Mouse (Mus musculus): ENCODE data around the gene Meis1. TPM values are rescaled to one million over a fixed set of nuclear protein-coding genes. Genes with fewer than 3 reads are reported as not detected.
A peak's percentile ranks its signal among the peaks of the same experiment; 100 is the strongest.

Meis1 gene
- polyA plus RNA-seq, 1 experiment = 68.8 TPM

- no peak for DNase-seq (ENCODE audit: low read depth)
- TF ChIP-seq POLR2A (IDR thresholded peaks at IDR 0.05; ENCODE audit: borderline replicate concordance, extremely low read depth, insufficient read depth, insufficient read length, poor library complexity, severe bottlenecking) (no peak), CTCF (IDR thresholded peaks at IDR 0.05; ENCODE audit: borderline replicate concordance, extremely low read depth, insufficient read depth, insufficient read length) (no peak)
Observed at GRCm38 (mm10) chr11:19005913-19006693, 12.7 kb downstream of the Meis1 start.

GRCm38 (mm10) chr11:19005007-19005912, 13.5 kb downstream of the Meis1 start:
- DNase-seq (ENCODE audit: low read depth) = no peak
- no peak for TF ChIP-seq CTCF (IDR thresholded peaks at IDR 0.05; ENCODE audit: borderline replicate concordance, extremely low read depth, insufficient read depth, insufficient read length)
- TF ChIP-seq POLR2A (IDR thresholded peaks at IDR 0.05; ENCODE audit: borderline replicate concordance, extremely low read depth, insufficient read depth, insufficient read length, poor library complexity, severe bottlenecking) = no peak

GRCm38 (mm10) chr11:19003066-19003465, 15.7 kb downstream of the Meis1 start:
- TF ChIP-seq CTCF (IDR thresholded peaks at IDR 0.05; ENCODE audit: borderline replicate concordance, extremely low read depth, insufficient read depth, insufficient read length) (no peak), POLR2A (IDR thresholded peaks at IDR 0.05; ENCODE audit: borderline replicate concordance, extremely low read depth, insufficient read depth, insufficient read length, poor library complexity, severe bottlenecking) (no peak)
- DNase-seq (ENCODE audit: low read depth) = no peak

DNA sequence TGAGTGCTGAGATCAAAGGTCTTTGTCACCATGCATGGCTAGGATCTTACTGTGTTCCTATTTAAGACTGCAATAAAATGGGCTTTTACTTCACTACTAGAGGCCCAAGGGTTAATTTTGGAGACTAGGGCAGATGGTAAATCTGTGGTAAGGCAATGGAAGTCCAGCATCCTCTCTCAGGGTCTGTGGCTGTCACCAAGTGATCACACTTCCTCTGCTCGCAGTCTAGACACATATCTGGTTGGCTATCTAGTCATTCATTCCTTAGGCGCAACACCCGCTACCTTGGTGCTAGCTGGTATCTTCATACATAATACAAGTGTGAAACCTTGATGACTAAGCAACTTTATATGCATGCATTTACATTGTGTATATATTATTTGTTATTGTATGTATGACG, 22.0 kb downstream of the Meis1 start:
- TF ChIP-seq POLR2A (IDR thresholded peaks at IDR 0.05; ENCODE audit: borderline replicate concordance, extremely low read depth, insufficient read depth, insufficient read length, poor library complexity, severe bottlenecking) = no peak
- no peak for DNase-seq (ENCODE audit: low read depth)

DNA sequence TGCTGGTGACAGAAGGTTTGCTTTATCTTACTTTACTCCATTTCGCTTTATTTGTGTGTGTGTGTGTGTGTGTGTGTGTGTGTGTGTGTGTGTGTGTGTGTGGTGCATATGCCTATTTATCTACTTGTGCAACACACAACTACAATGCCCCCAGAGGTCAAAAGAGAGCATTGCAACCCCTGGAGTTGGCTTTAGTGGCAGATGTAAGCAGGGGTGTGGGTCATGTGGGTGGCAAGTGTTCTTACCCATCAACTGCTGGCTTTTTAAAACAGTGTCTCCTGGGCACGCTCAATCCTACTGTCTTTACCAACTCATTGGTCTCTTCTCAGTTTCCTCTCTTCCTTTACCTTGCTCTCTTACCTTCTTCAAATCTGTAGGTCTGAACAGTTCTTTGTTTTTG, 22.5 kb downstream of the Meis1 start:
- DNase-seq (ENCODE audit: low read depth) = no peak
- peak; percentile 16; the same call in 1 of the 2 replicates for TF ChIP-seq CTCF (IDR thresholded peaks at IDR 0.05; ENCODE audit: borderline replicate concordance, extremely low read depth, insufficient read depth, insufficient read length)
- no peak for TF ChIP-seq POLR2A (IDR thresholded peaks at IDR 0.05; ENCODE audit: borderline replicate concordance, extremely low read depth, insufficient read depth, insufficient read length, poor library complexity, severe bottlenecking)

GRCm38 (mm10) chr11:18992796-18993195, 26.0 kb downstream of the Meis1 start:
- TF ChIP-seq POLR2A (IDR thresholded peaks at IDR 0.05; ENCODE audit: borderline replicate concordance, extremely low read depth, insufficient read depth, insufficient read length, poor library complexity, severe bottlenecking) (no peak), CTCF (IDR thresholded peaks at IDR 0.05; ENCODE audit: borderline replicate concordance, extremely low read depth, insufficient read depth, insufficient read length) (no peak)
- no peak for DNase-seq (ENCODE audit: low read depth)

GRCm38 (mm10) chr11:18990244-18990677, 28.5 kb downstream of the Meis1 start:
- peak; percentile 77 for DNase-seq (ENCODE audit: low read depth)
- TF ChIP-seq POLR2A (IDR thresholded peaks at IDR 0.05; ENCODE audit: borderline replicate concordance, extremely low read depth, insufficient read depth, insufficient read length, poor library complexity, severe bottlenecking) = no peak
- no peak for TF ChIP-seq CTCF (IDR thresholded peaks at IDR 0.05; ENCODE audit: borderline replicate concordance, extremely low read depth, insufficient read depth, insufficient read length)

DNA sequence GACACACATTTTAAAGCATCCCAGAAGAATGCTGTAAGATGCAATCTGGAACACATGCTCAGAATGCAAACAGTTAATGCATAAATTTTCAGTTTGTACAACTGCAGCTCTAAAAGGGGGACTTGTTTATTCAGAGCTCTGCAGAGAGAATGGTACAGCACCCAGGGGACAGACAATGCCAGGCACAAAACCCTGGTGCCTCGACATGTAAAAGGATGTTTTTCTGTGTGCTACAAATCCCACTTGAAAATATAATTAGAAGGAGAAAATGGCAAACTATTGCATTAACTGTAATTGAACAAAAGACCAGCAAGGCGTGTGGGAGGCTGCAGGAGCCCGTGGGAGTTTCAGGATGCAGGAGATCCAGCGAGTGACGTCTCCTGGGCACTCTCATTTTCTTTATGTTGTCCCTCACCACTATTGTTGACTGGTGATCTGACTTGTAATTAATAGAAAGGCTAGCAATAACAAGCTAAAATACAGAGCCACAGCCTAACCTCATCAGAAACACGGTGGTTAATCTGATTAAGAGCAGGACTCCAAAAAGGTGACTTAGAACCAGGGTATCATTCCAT, 29.0 kb downstream of the Meis1 start:
- peak; percentile 78 for DNase-seq (ENCODE audit: low read depth)
- TF ChIP-seq CTCF (IDR thresholded peaks at IDR 0.05; ENCODE audit: borderline replicate concordance, extremely low read depth, insufficient read depth, insufficient read length) = no peak
- no peak for TF ChIP-seq POLR2A (IDR thresholded peaks at IDR 0.05; ENCODE audit: borderline replicate concordance, extremely low read depth, insufficient read depth, insufficient read length, poor library complexity, severe bottlenecking)

GRCm38 (mm10) chr11:18988637-18989263, 30.0 kb downstream of the Meis1 start:
- DNase-seq (ENCODE audit: low read depth) = no peak
- TF ChIP-seq CTCF (IDR thresholded peaks at IDR 0.05; ENCODE audit: borderline replicate concordance, extremely low read depth, insufficient read depth, insufficient read length) = no peak

DNA sequence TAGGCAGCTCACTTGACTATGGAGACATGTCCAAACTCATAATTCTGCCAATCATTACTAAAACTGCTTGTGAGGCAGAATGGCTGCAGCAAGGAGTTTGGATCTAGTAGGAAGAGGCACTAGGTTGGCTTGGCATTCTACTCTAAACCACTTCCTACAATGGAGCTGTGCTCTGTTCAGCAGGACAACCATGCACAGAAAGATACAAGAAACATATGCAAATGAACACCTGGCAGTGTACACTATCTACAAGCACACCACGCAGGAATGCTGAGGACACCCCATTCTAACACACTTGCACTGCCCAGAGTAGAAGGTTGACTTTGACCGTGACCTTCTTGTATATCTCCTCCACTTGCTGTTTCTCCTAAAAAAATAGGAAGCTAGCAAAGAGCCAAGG, 35.0 kb downstream of the Meis1 start:
- TF ChIP-seq POLR2A (IDR thresholded peaks at IDR 0.05; ENCODE audit: borderline replicate concordance, extremely low read depth, insufficient read depth, insufficient read length, poor library complexity, severe bottlenecking) = no peak
- TF ChIP-seq CTCF (IDR thresholded peaks at IDR 0.05; ENCODE audit: borderline replicate concordance, extremely low read depth, insufficient read depth, insufficient read length) = no peak
- no peak for DNase-seq (ENCODE audit: low read depth)

DNA sequence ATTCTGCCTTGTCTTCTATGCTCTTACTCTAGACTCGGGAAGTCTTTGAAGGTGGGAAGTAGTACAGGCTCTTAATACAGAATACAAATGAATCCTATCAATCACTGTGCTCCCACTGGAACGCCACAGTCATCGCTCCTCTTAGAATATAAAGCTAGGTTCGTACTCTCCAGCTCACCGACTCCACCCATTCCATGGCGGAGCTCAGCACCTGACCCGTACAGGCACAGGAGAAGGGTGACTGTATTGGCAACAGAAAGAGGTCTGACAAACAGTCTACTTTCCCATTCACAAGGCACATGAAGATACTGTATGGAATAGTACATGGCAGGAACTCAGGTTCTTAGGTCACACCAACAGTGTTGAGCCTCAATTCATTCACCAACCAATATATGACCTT, 35.5 kb downstream of the Meis1 start:
- no peak for DNase-seq (ENCODE audit: low read depth)
- no peak for TF ChIP-seq POLR2A (IDR thresholded peaks at IDR 0.05; ENCODE audit: borderline replicate concordance, extremely low read depth, insufficient read depth, insufficient read length, poor library complexity, severe bottlenecking)
- no peak for TF ChIP-seq CTCF (IDR thresholded peaks at IDR 0.05; ENCODE audit: borderline replicate concordance, extremely low read depth, insufficient read depth, insufficient read length)
